8 mouse cellular contexts compared by ENCODE assay signal in the genomic region with DNA sequence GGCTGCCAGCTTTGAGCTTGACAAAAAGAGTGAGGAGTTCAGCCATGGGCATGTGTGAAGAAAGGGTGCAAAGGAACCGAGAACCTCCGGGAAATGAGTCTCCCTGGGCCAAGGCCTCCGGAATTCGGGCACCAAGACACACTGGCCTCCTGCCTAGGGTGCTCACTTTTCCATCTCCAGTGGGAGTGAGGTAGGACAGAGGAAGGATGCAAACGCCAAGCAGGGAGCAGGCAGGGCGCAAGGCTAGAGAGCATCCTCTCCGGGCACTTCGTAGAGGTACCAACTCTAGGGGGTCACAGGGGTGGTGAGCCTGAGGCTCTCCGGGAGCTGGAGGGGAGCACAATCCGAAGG. TPM values are rescaled to one million over a fixed set of nuclear protein-coding genes. Genes with fewer than 3 reads are reported as not detected.
DNase-seq lines count a peak whose midpoint lies in the region; ATAC-seq and TF ChIP-seq lines count a peak whose summit lies in the region.

No protein-coding gene starts in this region.

- peak overlapping the region; percentile 94 for H3K27ac ChIP-seq in neural tube, embryonic 11.5 days (ENCODE audit: low read depth, low read length)
- H3K27ac ChIP-seq in heart, embryonic 15.5 days, result 0 out of 2 replicates have a peak overlapping the region, but pooled peaks have one; percentile 78
- no peak overlapping the region for H3K27ac ChIP-seq in liver, embryonic 16.5 days (ENCODE audit: low read length)
- H3K27ac ChIP-seq in thymus, adult 2 months (ENCODE audit: control insufficient read depth, insufficient read depth, low read length), result no peak overlapping the region

- no peaks in the 10 kb centered on the region for H3K9me3 ChIP-seq in neural tube, embryonic 11.5 days (ENCODE audit: control insufficient read depth, low read length)
- no peaks in the 10 kb centered on the region for H3K9me3 ChIP-seq in heart, embryonic 15.5 days (replicated peaks)
- no peaks in the 10 kb centered on the region for H3K9me3 ChIP-seq in liver, embryonic 16.5 days (replicated peaks; ENCODE audit: control insufficient read depth, low read length)

- no peak for TF ChIP-seq CTCF in thymus, adult 2 months (IDR thresholded peaks at IDR 0.05; ENCODE audit: borderline replicate concordance, control insufficient read depth, extremely low read depth, insufficient read depth, low read length, poor library complexity)

- no peak for DNase-seq in frontal cortex, adult 2 months (ENCODE audit: extremely low spot score in 1 of 2, low spot score in 1 of 2)
- DNase-seq in neural tube, embryonic 11.5 days (ENCODE audit: low spot score), result peak; percentile 42
- DNase-seq in neural tube, embryonic 10.5 days (ENCODE audit: extremely low spot score, low spot score), result no peak
- DNase-seq in thymus, adult 2 months, result no peak

- H3K9ac ChIP-seq in neural tube, embryonic 11.5 days (ENCODE audit: low read length), result peak overlapping the region; percentile 93
- H3K9ac ChIP-seq in heart, embryonic 15.5 days, result peak overlapping the region; percentile 81
- H3K9ac ChIP-seq in liver, embryonic 16.5 days (ENCODE audit: low read depth, low read length), result no peak overlapping the region

- no peak for TF ChIP-seq POLR2A in thymus, adult 2 months (IDR thresholded peaks at IDR 0.05; ENCODE audit: control insufficient read depth, extremely low read depth, insufficient read depth, low read length, poor library complexity)

- no peaks in the 10 kb centered on the region for H3K27me3 ChIP-seq in neural tube, embryonic 11.5 days (ENCODE audit: control insufficient read depth, insufficient read depth, low read length)
- peaks cover 32% of the 10 kb centered on the region for H3K27me3 ChIP-seq in heart, embryonic 15.5 days
- peaks cover 53% of the 10 kb centered on the region for H3K27me3 ChIP-seq in liver, embryonic 16.5 days (ENCODE audit: control insufficient read depth, insufficient read depth, low read depth, low read length)
- no peaks in the 10 kb centered on the region for H3K27me3 ChIP-seq in thymus, adult 2 months (ENCODE audit: control insufficient read depth, insufficient read depth, low read length)

- peak overlapping the region; percentile 77 for H3K4me2 ChIP-seq in neural tube, embryonic 11.5 days (ENCODE audit: low read depth)
- peak overlapping the region; percentile 99 for H3K4me2 ChIP-seq in heart, embryonic 15.5 days
- H3K4me2 ChIP-seq in liver, embryonic 16.5 days (ENCODE audit: low read depth, low read length), result no peak overlapping the region; the same call in 1 of the 2 replicates

- H3K4me1 ChIP-seq in neural tube, embryonic 11.5 days (ENCODE audit: control insufficient read depth, insufficient read depth, low read length), result peaks cover 35% of the 10 kb centered on the region
- peaks cover 18% of the 10 kb centered on the region for H3K4me1 ChIP-seq in heart, embryonic 15.5 days (replicated peaks)
- H3K4me1 ChIP-seq in liver, embryonic 16.5 days (ENCODE audit: control insufficient read depth, low read depth, low read length), result no peaks in the 10 kb centered on the region; the same call in 1 of the 2 replicates
- peaks cover 15% of the 10 kb centered on the region for H3K4me1 ChIP-seq in thymus, adult 2 months (replicated peaks; ENCODE audit: control insufficient read depth, insufficient read depth, low read length)

- ATAC-seq in frontal cortex, adult (ENCODE audit: low TSS enrichment), result peak; percentile 9; the same call in 1 of the 2 replicates
- peak; percentile 25 for ATAC-seq in neural tube, embryonic 11.5 days (ENCODE audit: insufficient read depth, low FRiP score, low TSS enrichment)
- ATAC-seq in heart, embryonic 15.5 days (replicated peaks; ENCODE audit: insufficient number of reproducible peaks, insufficient read depth, low FRiP score, low read depth), result no peak
- ATAC-seq in liver, embryonic 16.5 days (ENCODE audit: low read depth), result no peak
- no peak for ATAC-seq in monocyte, adult 5-6 weeks (replicated peaks; ENCODE audit: insufficient number of reproducible peaks, low FRiP score, low TSS enrichment, poor library complexity, severe bottlenecking)

- H3K4me3 ChIP-seq in neural tube, embryonic 11.5 days (ENCODE audit: low read depth, low read length), result peak overlapping the region; percentile 86
- H3K4me3 ChIP-seq in heart, embryonic 15.5 days, result peak overlapping the region; percentile 87
- H3K4me3 ChIP-seq in liver, embryonic 16.5 days (ENCODE audit: low read depth, low read length), result peak overlapping the region; percentile 55; the same call in 1 of the 2 replicates
- H3K4me3 ChIP-seq in thymus, adult 2 months (ENCODE audit: control insufficient read depth, insufficient read depth, low read length), result no peak overlapping the region

- WGBS in neural tube, embryonic 11.5 days, result under 1% methylated on average over 10 of the region's 10 CpGs
- 6% methylated on average over 10 of the region's 10 CpGs for WGBS in heart, embryonic 15.5 days
- 13% methylated on average over 10 of the region's 10 CpGs for WGBS in liver, embryonic 16.5 days (ENCODE audit: insufficient replicate concordance)
- 93% methylated on average over 10 of the region's 10 CpGs for WGBS in thymus, adult 2 months

- H3K36me3 ChIP-seq in neural tube, embryonic 11.5 days (ENCODE audit: control insufficient read depth, insufficient read depth, low read length), result no peaks in the 10 kb centered on the region
- H3K36me3 ChIP-seq in heart, embryonic 15.5 days, result no peaks in the 10 kb centered on the region
- H3K36me3 ChIP-seq in liver, embryonic 16.5 days (ENCODE audit: control insufficient read depth, insufficient read depth), result no peaks in the 10 kb centered on the region
- H3K36me3 ChIP-seq in thymus, adult 2 months (ENCODE audit: control insufficient read depth, insufficient read depth, low read length), result peaks cover 5% of the 10 kb centered on the region; the same call in 1 of the 2 replicates

RNA-seq across cellular contexts. Expression of gene Aff3, which starts 38.4 kb away (rescaled TPM):
- polyA plus RNA-seq in frontal cortex, adult 2 months (2012; rRNA removed), result 28.3 and 32.1 TPM in 2 replicates
- polyA plus RNA-seq in neural tube, embryonic 11.5 days (2014; fragmentation: Nextera tagmentation; extraction: Ambion mirVana), result 33.3 and 34.6 TPM in 2 replicates
- 2.2 and 3.7 TPM in 2 replicates for polyA plus RNA-seq in heart, embryonic 15.5 days (2015; fragmentation: Nextera tagmentation; extraction: Ambion mirVana)
- polyA plus RNA-seq in liver, embryonic 16.5 days (2015; fragmentation: Nextera tagmentation; extraction: Ambion mirVana), result 0.34 and 0.38 TPM in 2 replicates
- total RNA-seq in monocyte, adult 5-6 weeks (2017), result 14.5 to 27.7 TPM (median 22.8 TPM) in 3 replicates
- 39.6 and 57.2 TPM in 2 replicates for polyA plus RNA-seq in thymus, adult 2 months (2012; rRNA removed)

Comparison
In these comparisons a context has a peak if more than half of its experiments do, and no peak if none do; other contexts are left out.
1. ATAC-seq: peak in frontal cortex, adult (single experiment) and neural tube, embryonic 11.5 days (single experiment); none in heart, embryonic 15.5 days (single experiment), liver, embryonic 16.5 days (single experiment) and monocyte, adult 5-6 weeks (single experiment).
2. H3K27ac ChIP-seq: peak in neural tube, embryonic 11.5 days (single experiment) and heart, embryonic 15.5 days (single experiment); none in liver, embryonic 16.5 days (single experiment) and thymus, adult 2 months (single experiment).